Mouse (Mus musculus): ENCODE results near the gene Micu1.

Gene Micu1

GRCm38 (mm10) chr10:59721555-59721954 is 19.3 kb downstream of the Micu1 start:
- no peak for DNase-seq (ENCODE audit: low read depth, low spot score)

- no peak for DNase-seq (ENCODE audit: low read depth, low spot score)
Observed at GRCm38 (mm10) chr10:59724634-59725033, 22.4 kb downstream of the Micu1 start.

DNA sequence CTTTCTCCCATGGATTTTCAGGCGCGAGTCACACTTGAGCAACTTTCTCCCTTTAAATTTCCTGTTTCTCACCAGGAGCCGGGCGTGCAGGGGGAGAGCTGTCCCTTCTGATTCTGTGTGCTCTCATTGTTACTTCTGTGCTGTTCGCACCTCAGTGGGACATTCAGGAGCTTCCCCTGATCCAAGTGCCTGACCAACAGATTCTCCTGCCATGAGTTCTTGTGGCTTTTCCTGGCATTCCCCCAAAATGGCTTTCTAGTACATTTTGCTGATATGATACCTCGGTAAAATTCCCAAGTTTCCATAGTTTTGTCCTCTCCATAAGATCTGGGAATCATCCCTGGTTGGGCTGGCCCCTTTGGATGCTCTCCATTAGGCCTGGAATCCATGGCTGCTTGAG is 25.0 kb downstream of the Micu1 start:
- DNase-seq (ENCODE audit: low read depth, low spot score) = no peak

DNA sequence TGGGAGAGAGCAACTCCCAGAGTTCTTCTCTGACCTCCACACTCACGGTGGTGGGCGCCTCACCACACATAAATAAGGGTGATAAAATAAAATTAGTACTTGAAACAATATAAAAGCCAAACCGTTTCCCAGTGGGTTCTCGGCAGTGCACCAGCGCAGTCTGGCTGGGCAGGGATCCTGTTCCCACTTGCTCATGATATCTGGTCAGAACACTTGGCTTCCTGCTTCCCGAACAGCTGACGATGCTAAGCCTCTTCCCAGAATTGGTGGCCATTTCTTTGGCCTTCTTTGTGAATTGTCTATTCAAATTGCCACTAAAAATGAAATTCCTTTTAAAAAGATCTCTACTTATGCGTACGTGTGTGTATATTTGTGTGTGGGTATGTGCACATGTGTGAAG is 27.0 kb downstream of the Micu1 start:
- DNase-seq (ENCODE audit: low read depth, low spot score) = no peak

- DNase-seq (ENCODE audit: low read depth, low spot score) = no peak
Observed at GRCm38 (mm10) chr10:59729842-59730241, 27.6 kb downstream of the Micu1 start.

GRCm38 (mm10) chr10:59736027-59736598 is 33.8 kb downstream of the Micu1 start:
- no peak for DNase-seq (ENCODE audit: low read depth, low spot score)

- DNase-seq (ENCODE audit: low read depth, low spot score) = peak; percentile 43
Observed at GRCm38 (mm10) chr10:59741448-59741847, 39.2 kb downstream of the Micu1 start.

DNA sequence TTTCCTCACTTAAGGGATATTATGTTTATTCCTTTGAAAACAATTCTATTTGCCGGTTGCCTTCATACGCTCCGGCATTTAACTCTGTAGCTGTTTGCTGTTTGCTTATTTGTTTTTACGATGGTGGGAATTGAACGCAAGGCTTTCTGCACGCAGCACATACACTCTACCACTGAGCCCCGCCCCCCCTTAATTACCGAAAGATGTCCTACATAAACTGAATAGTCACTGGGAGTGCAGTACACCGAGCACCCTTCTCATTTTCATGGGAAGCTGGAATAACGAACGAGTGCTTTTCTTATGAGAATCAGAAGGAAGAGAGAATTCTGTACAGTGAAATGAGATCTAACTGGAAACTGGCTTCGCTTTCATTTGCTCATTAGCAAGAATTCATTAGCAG is 41.1 kb downstream of the Micu1 start:
- DNase-seq (ENCODE audit: low read depth, low spot score) = no peak

DNA sequence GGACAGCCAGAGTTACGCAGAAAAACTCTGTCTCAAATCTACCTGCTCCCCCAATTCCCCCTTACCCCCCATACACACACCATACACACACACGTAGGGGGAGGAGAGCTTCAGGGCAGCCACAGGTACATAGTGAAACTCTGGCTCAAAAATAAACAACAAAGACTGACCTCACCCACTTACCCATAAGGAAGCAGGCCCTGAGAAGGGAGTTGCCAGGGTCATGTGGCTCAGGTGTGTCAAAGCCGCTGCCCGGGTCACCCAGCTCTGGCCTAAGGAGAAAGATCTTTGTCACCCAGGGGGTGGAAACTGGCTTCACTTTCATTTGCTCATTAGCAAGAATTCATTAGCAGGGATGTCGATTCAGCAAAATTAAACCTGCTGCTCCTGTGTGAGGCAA is 41.7 kb downstream of the Micu1 start:
- no peak for DNase-seq (ENCODE audit: low read depth, low spot score)

- no peak for DNase-seq (ENCODE audit: low read depth, low spot score)
Observed at GRCm38 (mm10) chr10:59747334-59747733, 45.1 kb downstream of the Micu1 start.

DNA sequence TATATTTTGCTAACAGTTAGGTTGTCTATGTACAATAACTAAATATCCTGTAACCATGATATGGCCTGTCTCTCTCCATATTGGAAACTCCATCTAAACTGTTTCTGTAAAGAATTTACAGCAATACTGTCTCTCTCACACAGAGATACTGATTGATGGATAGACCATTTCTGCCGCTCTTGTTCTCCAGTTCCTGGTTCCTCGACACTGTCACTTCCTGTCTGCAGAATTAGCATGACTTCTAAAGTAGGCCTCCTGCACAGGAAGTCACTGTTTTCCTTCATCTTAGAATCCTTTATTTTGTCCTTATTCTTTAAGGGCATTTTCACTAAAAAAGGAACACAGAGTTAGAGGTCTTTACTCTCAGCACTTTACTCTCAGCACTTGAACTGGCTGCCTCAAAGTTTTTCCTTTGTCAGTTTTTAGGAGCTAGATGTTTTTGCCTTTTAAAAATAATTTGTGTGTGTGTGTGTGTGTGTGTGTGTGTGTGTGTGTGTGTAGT is 46.5 kb downstream of the Micu1 start:
- no peak for DNase-seq (ENCODE audit: low read depth, low spot score)

DNA sequence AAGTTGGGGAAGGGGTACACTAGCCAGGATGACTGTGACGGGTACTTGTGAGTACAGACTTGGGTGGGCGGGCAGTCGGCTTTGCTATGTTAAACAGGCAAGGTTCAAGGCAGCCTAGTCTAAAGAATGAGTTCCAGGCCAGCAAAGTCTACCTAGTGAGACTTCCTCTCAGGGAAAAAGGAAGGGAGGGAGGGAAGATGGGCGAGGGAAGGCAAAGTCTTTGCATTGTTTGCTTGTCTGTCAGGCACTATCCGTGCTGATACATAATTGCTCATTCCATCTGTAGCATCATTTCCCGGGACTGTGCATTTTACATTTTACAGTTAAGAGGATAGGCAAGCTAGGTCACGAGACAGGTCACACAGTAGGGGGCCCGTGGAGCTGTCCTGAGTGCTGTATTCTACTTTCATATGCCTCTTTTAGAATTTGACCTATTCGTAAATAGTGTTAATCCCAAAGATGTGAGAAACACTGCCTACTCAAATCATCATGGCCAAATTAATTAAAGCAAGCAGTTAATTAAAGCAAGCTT is 51.3 kb downstream of the Micu1 start:
- no peak for DNase-seq (ENCODE audit: low read depth, low spot score)

DNA sequence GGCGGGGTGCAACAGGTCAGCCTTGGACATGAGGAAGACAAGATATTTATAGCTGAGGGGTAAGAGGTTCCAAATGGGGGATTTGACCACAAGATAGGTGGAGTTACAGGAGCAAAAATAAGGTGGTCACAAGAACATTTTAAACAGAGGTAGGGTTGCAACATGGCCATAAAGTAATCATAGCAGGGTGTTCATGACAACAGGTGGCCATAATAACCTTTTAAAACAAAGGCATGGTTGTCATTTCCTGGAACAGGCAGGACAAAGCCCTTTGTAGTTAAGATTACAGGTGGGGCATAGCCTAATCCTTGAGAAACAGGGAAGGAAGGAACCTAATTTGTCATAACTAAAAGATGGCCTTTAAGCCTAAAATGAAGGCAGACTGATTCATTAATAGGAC is 51.8 kb downstream of the Micu1 start:
- DNase-seq (ENCODE audit: low read depth, low spot score) = no peak

- no peak for DNase-seq (ENCODE audit: low read depth, low spot score)
Observed at GRCm38 (mm10) chr10:59754901-59755300, 52.6 kb downstream of the Micu1 start.

GRCm38 (mm10) chr10:59755681-59756080 is 53.4 kb downstream of the Micu1 start:
- DNase-seq (ENCODE audit: low read depth, low spot score) = no peak

- DNase-seq (ENCODE audit: low read depth, low spot score) = peak; percentile 43
Observed at GRCm38 (mm10) chr10:59756090-59756489, 53.8 kb downstream of the Micu1 start.

DNA sequence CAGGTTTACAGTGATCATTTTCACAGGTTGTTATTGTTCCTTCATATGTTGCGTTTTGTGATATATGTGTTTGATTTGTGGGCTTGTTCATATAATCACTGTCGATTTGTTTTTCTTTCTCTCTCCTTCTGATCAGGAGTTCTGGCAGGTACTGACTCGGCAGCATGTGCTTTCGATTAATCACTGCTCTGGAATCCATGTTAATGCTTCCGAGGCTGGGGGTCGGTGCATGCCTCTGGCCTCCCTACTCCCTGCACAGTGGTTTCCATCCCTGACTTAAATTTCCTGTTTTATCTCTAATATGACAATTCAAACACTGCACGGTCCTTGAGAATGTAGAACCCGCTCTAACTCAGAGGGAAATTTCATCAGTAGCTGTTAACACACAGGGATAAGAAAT is 54.3 kb downstream of the Micu1 start:
- DNase-seq (ENCODE audit: low read depth, low spot score) = no peak

DNA sequence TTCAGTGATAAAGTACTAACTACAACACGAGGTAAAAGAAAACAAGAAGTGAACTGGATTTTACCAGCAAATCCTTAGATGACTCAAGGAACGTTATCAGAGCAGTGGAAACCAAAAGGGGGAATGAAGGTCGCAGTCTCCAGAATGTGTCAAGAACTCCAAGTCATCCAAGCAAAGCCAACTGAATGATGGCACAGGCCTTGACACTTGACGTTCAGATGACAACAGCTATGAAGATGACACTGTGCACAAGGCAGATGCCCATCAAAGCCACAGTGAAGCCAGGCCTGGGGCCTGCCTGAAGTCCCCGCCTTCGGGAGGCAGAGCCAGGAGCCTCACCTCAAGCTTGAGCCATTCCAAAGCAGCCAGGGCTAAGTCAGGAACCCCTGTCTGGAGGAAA is 62.5 kb downstream of the Micu1 start:
- DNase-seq (ENCODE audit: low read depth, low spot score) = no peak

DNA sequence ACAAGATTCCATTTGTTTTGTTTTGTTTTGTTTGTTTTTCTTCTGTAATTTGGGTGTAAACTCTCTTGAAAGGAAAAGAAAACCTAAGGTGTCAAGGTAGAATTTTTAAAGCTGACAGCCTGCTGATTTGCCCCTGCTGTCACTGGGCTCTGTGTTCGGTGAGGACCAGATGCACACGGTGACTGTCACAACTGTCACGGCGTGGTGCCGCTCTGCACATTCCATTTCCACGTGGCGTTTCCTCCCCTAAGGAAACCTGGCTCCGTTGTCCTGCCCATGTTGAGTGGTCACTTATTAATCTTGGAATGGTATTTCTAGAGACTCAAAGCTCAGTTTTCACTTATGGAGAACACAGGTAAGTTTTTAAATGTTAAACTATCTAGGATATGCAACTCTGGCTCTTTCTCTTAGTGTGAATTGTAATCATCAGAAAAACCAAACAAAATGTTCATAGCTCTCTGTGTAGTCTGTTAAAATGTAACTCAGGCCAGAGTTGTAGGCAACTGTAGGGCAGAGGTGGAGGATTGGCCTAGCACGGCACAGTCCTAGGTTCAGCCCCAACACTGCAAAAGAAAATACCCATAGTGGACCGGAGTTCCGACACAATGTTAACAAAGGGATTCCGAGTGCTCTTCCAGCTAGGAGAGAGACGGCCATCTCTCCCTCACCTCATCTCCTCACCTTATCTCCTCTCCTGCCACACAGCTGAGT is 66.2 kb downstream of the Micu1 start:
- no peak for DNase-seq (ENCODE audit: low read depth, low spot score)

- no peak for DNase-seq (ENCODE audit: low read depth, low spot score)
Observed at GRCm38 (mm10) chr10:59771375-59772048, 69.2 kb downstream of the Micu1 start.

- no peak for DNase-seq (ENCODE audit: low read depth, low spot score)
Observed at GRCm38 (mm10) chr10:59772049-59772397, 69.7 kb downstream of the Micu1 start.

DNA sequence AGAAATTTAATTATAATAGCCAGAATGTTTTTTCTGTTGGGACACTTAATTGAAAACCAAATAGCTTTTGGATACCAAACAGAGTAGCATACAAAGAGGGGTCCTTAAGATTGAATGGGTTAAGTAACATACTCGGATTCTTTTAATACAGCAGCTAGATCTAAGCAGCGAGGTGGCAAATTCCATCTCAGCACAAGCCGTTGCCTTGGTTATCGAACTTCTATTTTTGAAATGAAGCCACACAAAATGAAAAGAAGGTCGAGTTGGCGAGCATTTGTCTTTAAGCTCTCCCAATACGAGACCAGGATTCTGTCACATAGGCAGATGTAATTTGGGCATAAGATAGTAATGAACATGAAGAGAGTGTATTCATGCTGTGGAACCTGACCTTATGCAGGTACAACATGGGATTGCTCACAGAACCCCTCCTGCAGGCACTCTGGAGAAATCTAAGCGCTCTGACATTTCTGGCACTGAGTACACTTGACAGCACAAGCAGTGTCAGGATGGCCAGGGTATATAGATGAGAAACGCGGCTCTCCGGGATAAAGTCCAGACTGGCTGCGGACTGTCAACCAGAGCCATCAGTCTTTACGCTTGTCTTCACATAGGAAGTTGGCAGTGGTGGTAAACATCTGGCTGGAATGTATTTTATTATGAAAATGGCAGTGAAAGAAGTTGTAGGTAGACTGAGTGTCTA is 71.3 kb downstream of the Micu1 start:
- DNase-seq (ENCODE audit: low read depth, low spot score) = no peak

All from mesoderm, embryonic 11.5 days (tissue).